Mouse (Mus musculus): Measurements from ENCODE around the gene Gm960. TPM values are rescaled to one million over a fixed set of nuclear protein-coding genes. Genes with fewer than 3 reads are reported as not detected.
"Not testable (repeated sequence)": the region's sequence is repeated elsewhere in the genome, so short reads cannot be mapped to it uniquely, and the experiment has no call there.

Gm960 gene
- polyA plus RNA-seq, 1 experiment from 2014 or later, result 4.5 TPM

GRCm38 (mm10) chr19:4590025-4590424 lies 108.4 kb downstream of the Gm960 start:
- no peaks in the 10 kb centered on the region for H3K9me3 ChIP-seq (replicated peaks)
- WGBS, result 99% methylated on average over 3 of the region's 3 CpGs
- H3K27ac ChIP-seq, result no peak overlapping the region
- no peaks in the 10 kb centered on the region for H3K27me3 ChIP-seq (ENCODE audit: low read depth, poor library complexity, severe bottlenecking)
- H3K4me3 ChIP-seq, result no peak overlapping the region
- H3K4me1 ChIP-seq, result 0 out of 2 replicates have a peak, but pooled peaks cover 4% of the 10 kb centered on the region
- no peak for DNase-seq (ENCODE audit: low spot score)
- no peaks in the 10 kb centered on the region for H3K36me3 ChIP-seq

GRCm38 (mm10) chr19:4589081-4589480 lies 109.4 kb downstream of the Gm960 start:
- H3K4me1 ChIP-seq, result 0 out of 2 replicates have a peak, but pooled peaks cover 2% of the 10 kb centered on the region
- WGBS, result 68% methylated on average over 1 of the region's 1 CpGs

GRCm38 (mm10) chr19:4588430-4588829 lies 110.0 kb downstream of the Gm960 start:
- no peak for DNase-seq (ENCODE audit: low spot score)
- 77% methylated on average over 3 of the region's 3 CpGs for WGBS
- Histone ChIP-seq H3K36me3 (no peaks in the 10 kb centered on the region), H3K9me3 (replicated peaks) (no peaks in the 10 kb centered on the region), H3K27me3 (ENCODE audit: low read depth, poor library complexity, severe bottlenecking) (no peaks in the 10 kb centered on the region), H3K4me3 (no peak overlapping the region), H3K4me1 (no peaks in the 10 kb centered on the region), H3K27ac (no peak overlapping the region)

More at GRCm38 (mm10) chr19:4589081-4589480, 109.4 kb downstream of the Gm960 start:
- Histone ChIP-seq H3K4me3 (no peak overlapping the region), H3K27ac (no peak overlapping the region), H3K27me3 (ENCODE audit: low read depth, poor library complexity, severe bottlenecking) (no peaks in the 10 kb centered on the region), H3K9me3 (replicated peaks) (no peaks in the 10 kb centered on the region), H3K36me3 (no peaks in the 10 kb centered on the region)
- no peak for DNase-seq (ENCODE audit: low spot score)

GRCm38 (mm10) chr19:4587426-4587825 lies 111.0 kb downstream of the Gm960 start:
- no peak for DNase-seq (ENCODE audit: low spot score)
- 70% methylated on average over 2 of the region's 2 CpGs for WGBS
- Histone ChIP-seq H3K36me3 (no peaks in the 10 kb centered on the region), H3K27me3 (ENCODE audit: low read depth, poor library complexity, severe bottlenecking) (no peaks in the 10 kb centered on the region), H3K9me3 (replicated peaks) (no peaks in the 10 kb centered on the region), H3K27ac (no peak overlapping the region), H3K4me3 (no peak overlapping the region), H3K4me1 (no peaks in the 10 kb centered on the region)

GRCm38 (mm10) chr19:4586783-4587182 lies 111.7 kb downstream of the Gm960 start:
- DNase-seq (ENCODE audit: low spot score); H3K36me3 ChIP-seq; H3K4me1 ChIP-seq; H3K9me3 ChIP-seq (replicated peaks); H3K27me3 ChIP-seq (ENCODE audit: low read depth, poor library complexity, severe bottlenecking); H3K27ac ChIP-seq; H3K4me3 ChIP-seq: not testable (repeated sequence)

GRCm38 (mm10) chr19:4583856-4584255 lies 114.6 kb downstream of the Gm960 start:
- Histone ChIP-seq H3K9me3 (replicated peaks) (no peaks in the 10 kb centered on the region), H3K27ac (no peak overlapping the region), H3K36me3 (no peaks in the 10 kb centered on the region), H3K27me3 (ENCODE audit: low read depth, poor library complexity, severe bottlenecking) (no peaks in the 10 kb centered on the region), H3K4me1 (no peaks in the 10 kb centered on the region), H3K4me3 (no peak overlapping the region)
- DNase-seq (ENCODE audit: low spot score), result no peak
- 82% methylated on average over 2 of the region's 2 CpGs for whole genome bisulfite sequencing

- Histone ChIP-seq H3K4me3 (no peak overlapping the region), H3K27ac (no peak overlapping the region), H3K9me3 (replicated peaks) (no peaks in the 10 kb centered on the region), H3K27me3 (ENCODE audit: low read depth, poor library complexity, severe bottlenecking) (no peaks in the 10 kb centered on the region), H3K36me3 (no peaks in the 10 kb centered on the region), H3K4me1 (no peaks in the 10 kb centered on the region)
- WGBS, result 90% methylated on average over 5 of the region's 5 CpGs
- DNase-seq (ENCODE audit: low spot score), result no peak
Measured at GRCm38 (mm10) chr19:4579296-4579695, 119.2 kb downstream of the Gm960 start.

- WGBS, result 85% methylated on average over 2 of the region's 2 CpGs
- Histone ChIP-seq H3K4me1 (no peaks in the 10 kb centered on the region), H3K36me3 (no peaks in the 10 kb centered on the region), H3K9me3 (replicated peaks) (no peaks in the 10 kb centered on the region), H3K27ac (no peak overlapping the region), H3K4me3 (no peak overlapping the region), H3K27me3 (ENCODE audit: low read depth, poor library complexity, severe bottlenecking) (no peaks in the 10 kb centered on the region)
- no peak for DNase-seq (ENCODE audit: low spot score)
Measured at GRCm38 (mm10) chr19:4578799-4579198, 119.7 kb downstream of the Gm960 start.

Small RNA genes lying within 50 kb of the gene (microRNA-seq; reads per million reads assigned to microRNA genes)
- 0.88 reads per million for gene Mir6986

Other genes starting within 250 kb of the Gm960 start
- 0.53 and 0.95 TPM in 2 replicates for gene Syt12, start 221.2 kb downstream of the Gm960 start, polyA plus RNA-seq (2016; fragmentation: Nextera tagmentation; extraction: Ambion mirVana)
- not detected in 2 replicates for gene 2010003K11Rik, start 200.1 kb downstream of the Gm960 start, polyA plus RNA-seq (2016; fragmentation: Nextera tagmentation; extraction: Ambion mirVana)
- 15.8 and 18.8 TPM in 2 replicates for gene Pcx, start 188.2 kb downstream of the Gm960 start, polyA plus RNA-seq (2016; fragmentation: Nextera tagmentation; extraction: Ambion mirVana)
- gene Lrfn4, start 83.0 kb downstream of the Gm960 start, polyA plus RNA-seq (2016; fragmentation: Nextera tagmentation; extraction: Ambion mirVana), result 7.8 and 8.0 TPM in 2 replicates
- 85.7 and 90.4 TPM in 2 replicates for gene Rce1, start 73.0 kb downstream of the Gm960 start, polyA plus RNA-seq (2016; fragmentation: Nextera tagmentation; extraction: Ambion mirVana)
- gene Sptbn2, start 12.5 kb upstream of the Gm960 start, polyA plus RNA-seq (2016; fragmentation: Nextera tagmentation; extraction: Ambion mirVana), result 3.4 and 4.2 TPM in 2 replicates
- gene Rbm4b, start 57.8 kb upstream of the Gm960 start, polyA plus RNA-seq (2016; fragmentation: Nextera tagmentation; extraction: Ambion mirVana), result 87.3 and 113 TPM in 2 replicates
- 91.5 and 108 TPM in 2 replicates for gene Rbm4, start 95.2 kb upstream of the Gm960 start, polyA plus RNA-seq (2016; fragmentation: Nextera tagmentation; extraction: Ambion mirVana)
- gene Gm21992, start 112.9 kb upstream of the Gm960 start, polyA plus RNA-seq (2016; fragmentation: Nextera tagmentation; extraction: Ambion mirVana), result 32.7 and 33.8 TPM in 2 replicates
- 134 TPM in 2 replicates for gene Rbm14, start 113.0 kb upstream of the Gm960 start, polyA plus RNA-seq (2016; fragmentation: Nextera tagmentation; extraction: Ambion mirVana)
- 48.9 and 55.3 TPM in 2 replicates for gene Ccs, start 140.7 kb upstream of the Gm960 start, polyA plus RNA-seq (2016; fragmentation: Nextera tagmentation; extraction: Ambion mirVana)
- gene Ccdc87, start 140.7 kb upstream of the Gm960 start, polyA plus RNA-seq (2016; fragmentation: Nextera tagmentation; extraction: Ambion mirVana), result not detected in 2 replicates
- gene Ctsf, start 156.5 kb upstream of the Gm960 start, polyA plus RNA-seq (2016; fragmentation: Nextera tagmentation; extraction: Ambion mirVana), result 13.3 and 18.5 TPM in 2 replicates
- 1.6 and 2.7 TPM in 2 replicates for gene Actn3, start 179.2 kb upstream of the Gm960 start, polyA plus RNA-seq (2016; fragmentation: Nextera tagmentation; extraction: Ambion mirVana)
- 7.0 and 8.5 TPM in 2 replicates for gene Zdhhc24, start 180.0 kb upstream of the Gm960 start, polyA plus RNA-seq (2016; fragmentation: Nextera tagmentation; extraction: Ambion mirVana)
- 5.1 and 9.0 TPM in 2 replicates for gene Bbs1, start 208.0 kb upstream of the Gm960 start, polyA plus RNA-seq (2016; fragmentation: Nextera tagmentation; extraction: Ambion mirVana)
- gene Dpp3, start 229.6 kb upstream of the Gm960 start, polyA plus RNA-seq (2016; fragmentation: Nextera tagmentation; extraction: Ambion mirVana), result 196 and 198 TPM in 2 replicates
- 1.4 and 2.1 TPM in 2 replicates for gene Peli3, start 244.5 kb upstream of the Gm960 start, polyA plus RNA-seq (2016; fragmentation: Nextera tagmentation; extraction: Ambion mirVana)